Mouse (Mus musculus): ENCODE measurements around the gene Ppp1r3g.

DNA sequence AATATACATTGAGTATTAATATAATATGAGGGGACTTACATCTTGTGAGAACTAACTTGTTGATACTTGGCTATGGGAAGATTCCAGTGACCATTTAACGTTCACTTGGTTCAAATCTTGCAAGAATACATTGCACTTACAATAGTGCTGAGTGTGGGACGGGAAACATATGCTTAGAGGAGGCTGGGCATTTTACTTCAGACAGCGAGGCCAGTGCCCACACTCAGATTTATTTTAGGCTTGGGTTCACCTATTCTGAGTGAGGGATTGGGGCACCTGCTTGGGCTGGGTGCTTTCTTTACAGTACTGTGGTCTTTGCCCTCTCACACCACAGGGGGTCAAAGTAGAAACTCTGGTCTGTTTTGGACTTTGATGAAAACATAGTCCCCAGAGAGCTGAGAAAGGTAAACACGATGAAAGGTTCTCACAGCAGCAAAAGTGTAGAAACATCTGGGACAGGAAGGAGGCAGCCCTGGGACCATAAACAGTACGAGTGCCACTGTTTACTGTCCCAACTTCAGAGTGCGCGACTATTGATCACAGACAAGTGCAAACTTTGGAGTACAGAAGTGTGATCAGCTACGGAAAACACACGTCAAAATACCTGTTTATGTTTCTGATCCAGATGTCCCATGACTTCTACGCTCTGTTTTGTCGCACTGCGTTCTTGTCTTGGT lies 890 bp downstream of the Ppp1r3g start:
- TF ChIP-seq CTCF (IDR thresholded peaks at IDR 0.05; ENCODE audit: low read depth) = no peak
- TF ChIP-seq EP300 (IDR thresholded peaks at IDR 0.05; ENCODE audit: low read depth) = no peak

All from liver, embryonic 14.5 days (tissue).